Mouse (Mus musculus): ENCODE measurements around the gene Cd59b. TPM values are rescaled to one million over a fixed set of nuclear protein-coding genes. Genes with fewer than 3 reads are reported as not detected.
"Not testable (repeated sequence)": the region's sequence is repeated elsewhere in the genome, so short reads cannot be mapped to it uniquely, and the experiment has no call there.

The Cd59b gene
- polyA plus RNA-seq, 1 experiment from 2014 or later, result 3.0 TPM

- Histone ChIP-seq H3K27ac (replicated peaks in 1 of 2; ENCODE audit: control insufficient read depth in 1 of 2, insufficient read depth in 1 of 2, low read depth in 2 of 2, low read length in 2 of 2) (no peak overlapping the region), H3K36me3 (ENCODE audit: control insufficient read depth, insufficient read depth, low read length) (no peaks in the 10 kb centered on the region), H3K27me3 (ENCODE audit: control insufficient read depth, insufficient read depth, low read length) (no peaks in the 10 kb centered on the region), H3K4me3 (ENCODE audit: control insufficient read depth in 1 of 2, insufficient read depth in 1 of 2, low read depth in 1 of 2, low read length in 2 of 2) (no peak overlapping the region), H3K9me3 (ENCODE audit: control insufficient read depth, low read length) (no peaks in the 10 kb centered on the region), H3K4me2 (ENCODE audit: low read length) (no peak overlapping the region), H3K9ac (ENCODE audit: low read length) (no peak overlapping the region), H3K4me1 (ENCODE audit: control insufficient read depth in 2 of 2, insufficient read depth in 2 of 2, low read length in 2 of 2) (peaks cover 0 to 5% of the 10 kb centered on the region in 2 experiments; a peak in 2 of 4 replicates)
- WGBS, result 81% methylated on average over 2 of the region's 2 CpGs
- ATAC-seq (ENCODE audit: insufficient number of reproducible peaks, insufficient read depth, low FRiP score, low read depth), result no peak
These were observed 23.7 kb downstream of the Cd59b start for GRCm38 (mm10) chr2:104093305-104093704.

- Histone ChIP-seq H3K36me3 (ENCODE audit: control insufficient read depth, insufficient read depth, low read length) (no peaks in the 10 kb centered on the region), H3K27ac (replicated peaks in 1 of 2; ENCODE audit: control insufficient read depth in 1 of 2, insufficient read depth in 1 of 2, low read depth in 2 of 2, low read length in 2 of 2) (peak within 1 kb of the TSS; percentile 87 to 97), H3K9ac (ENCODE audit: low read length) (peak within 1 kb of the TSS; percentile 74), H3K27me3 (ENCODE audit: control insufficient read depth, insufficient read depth, low read length) (no peaks in the 10 kb centered on the region), H3K9me3 (ENCODE audit: control insufficient read depth, low read length) (no peaks in the 10 kb centered on the region), H3K4me2 (ENCODE audit: low read length) (peak within 1 kb of the TSS; percentile 62), H3K4me1 (ENCODE audit: control insufficient read depth in 2 of 2, insufficient read depth in 2 of 2, low read length in 2 of 2) (peaks cover 2 to 13% of the 10 kb centered on the region in 2 experiments; a peak in 3 of 4 replicates), H3K4me3 (ENCODE audit: control insufficient read depth in 1 of 2, insufficient read depth in 1 of 2, low read depth in 1 of 2, low read length in 2 of 2) (peak within 1 kb of the TSS; percentile 45 to 67)
- ATAC-seq (ENCODE audit: insufficient number of reproducible peaks, insufficient read depth, low FRiP score, low read depth), result peak; percentile 91
- 1% methylated on average over 15 of the region's 15 CpGs for WGBS
These were observed 26.1 kb downstream of the Cd59b start, which contains the start of gene Cd59a for GRCm38 (mm10) chr2:104095741-104096213. Cd59a (plus strand) TSS chr2:104095801.

- no peaks in the 10 kb centered on the region for H3K27me3 ChIP-seq (ENCODE audit: control insufficient read depth, insufficient read depth, low read length)
- peaks cover 2 to 13% of the 10 kb centered on the region in 2 experiments; a peak in 3 of 4 replicates for H3K4me1 ChIP-seq (ENCODE audit: control insufficient read depth in 2 of 2, insufficient read depth in 2 of 2, low read length in 2 of 2)
- peak overlapping the region; percentile 62 for H3K4me2 ChIP-seq (ENCODE audit: low read length)
- no peaks in the 10 kb centered on the region for H3K9me3 ChIP-seq (ENCODE audit: control insufficient read depth, low read length)
- H3K36me3 ChIP-seq (ENCODE audit: control insufficient read depth, insufficient read depth, low read length), result no peaks in the 10 kb centered on the region
- ATAC-seq (ENCODE audit: insufficient number of reproducible peaks, insufficient read depth, low FRiP score, low read depth), result no peak
- H3K4me3 ChIP-seq (ENCODE audit: control insufficient read depth in 1 of 2, insufficient read depth in 1 of 2, low read depth in 1 of 2, low read length in 2 of 2), result peak overlapping the region; percentile 45 to 67
- WGBS, result 15% methylated on average over 10 of the region's 10 CpGs
- peak overlapping the region; percentile 74 for H3K9ac ChIP-seq (ENCODE audit: low read length)
- peak overlapping the region; percentile 87 to 97 for H3K27ac ChIP-seq (replicated peaks in 1 of 2; ENCODE audit: control insufficient read depth in 1 of 2, insufficient read depth in 1 of 2, low read depth in 2 of 2, low read length in 2 of 2)
These were observed 26.6 kb downstream of the Cd59b start for GRCm38 (mm10) chr2:104096256-104096655.

GRCm38 (mm10) chr2:104096796-104097195 lies 27.1 kb downstream of the Cd59b start:
- not testable (repeated sequence) for ATAC-seq (ENCODE audit: insufficient number of reproducible peaks, insufficient read depth, low FRiP score, low read depth); H3K36me3 ChIP-seq (ENCODE audit: control insufficient read depth, insufficient read depth, low read length); H3K27me3 ChIP-seq (ENCODE audit: control insufficient read depth, insufficient read depth, low read length); H3K9me3 ChIP-seq (ENCODE audit: control insufficient read depth, low read length)
- Histone ChIP-seq H3K27ac (replicated peaks in 1 of 2; ENCODE audit: control insufficient read depth in 1 of 2, insufficient read depth in 1 of 2, low read depth in 2 of 2, low read length in 2 of 2) (peak overlapping the region; percentile 87 to 97; a peak in 3 of 4 replicates), H3K4me1 (ENCODE audit: control insufficient read depth in 2 of 2, insufficient read depth in 2 of 2, low read length in 2 of 2) (peaks cover 2 to 13% of the 10 kb centered on the region in 2 experiments; a peak in 3 of 4 replicates), H3K9ac (ENCODE audit: low read length) (peak overlapping the region; percentile 74), H3K4me2 (ENCODE audit: low read length) (peak overlapping the region; percentile 62), H3K4me3 (ENCODE audit: control insufficient read depth in 1 of 2, insufficient read depth in 1 of 2, low read depth in 1 of 2, low read length in 2 of 2) (peak overlapping the region in 1 of 2 experiments; percentile 45; a peak in 2 of 4 replicates)
- 40% methylated on average over 1 of the region's 1 CpGs for WGBS

GRCm38 (mm10) chr2:104097396-104097795 lies 27.7 kb downstream of the Cd59b start:
- not testable (repeated sequence) for H3K9me3 ChIP-seq (ENCODE audit: control insufficient read depth, low read length); H3K36me3 ChIP-seq (ENCODE audit: control insufficient read depth, insufficient read depth, low read length); ATAC-seq (ENCODE audit: insufficient number of reproducible peaks, insufficient read depth, low FRiP score, low read depth); H3K9ac ChIP-seq (ENCODE audit: low read length); H3K27me3 ChIP-seq (ENCODE audit: control insufficient read depth, insufficient read depth, low read length)
- H3K4me2 ChIP-seq (ENCODE audit: low read length), result peak overlapping the region; percentile 62
- H3K4me1 ChIP-seq (ENCODE audit: control insufficient read depth in 2 of 2, insufficient read depth in 2 of 2, low read length in 2 of 2), result peaks cover 3 to 15% of the 10 kb centered on the region in 2 experiments
- 0 out of 4 replicates have a peak overlapping the region, but pooled peaks of 1 of the 2 experiments have one; percentile 45 for H3K4me3 ChIP-seq (ENCODE audit: control insufficient read depth in 1 of 2, insufficient read depth in 1 of 2, low read depth in 1 of 2, low read length in 2 of 2)
- H3K27ac ChIP-seq (replicated peaks in 1 of 2; ENCODE audit: control insufficient read depth in 1 of 2, insufficient read depth in 1 of 2, low read depth in 2 of 2, low read length in 2 of 2), result 0 out of 4 replicates have a peak overlapping the region, but pooled peaks of 1 of the 2 experiments have one; percentile 24
- 91% methylated on average over 4 of the region's 4 CpGs for WGBS

- 1% methylated on average over 3 of the region's 3 CpGs for WGBS
- Histone ChIP-seq H3K27ac (replicated peaks in 1 of 2; ENCODE audit: control insufficient read depth in 1 of 2, insufficient read depth in 1 of 2, low read depth in 2 of 2, low read length in 2 of 2) (peak overlapping the region; percentile 14 to 62; a peak in 3 of 4 replicates), H3K4me2 (ENCODE audit: low read length) (peak overlapping the region; percentile 34)
These were observed 29.0 kb downstream of the Cd59b start for GRCm38 (mm10) chr2:104098529-104099230.

GRCm38 (mm10) chr2:104099231-104099585 lies 29.6 kb downstream of the Cd59b start:
- Histone ChIP-seq H3K27me3 (ENCODE audit: control insufficient read depth, insufficient read depth, low read length) (no peaks in the 10 kb centered on the region), H3K27ac (replicated peaks in 1 of 2; ENCODE audit: control insufficient read depth in 1 of 2, insufficient read depth in 1 of 2, low read depth in 2 of 2, low read length in 2 of 2) (peak overlapping the region; percentile 12 to 62; a peak in 3 of 4 replicates), H3K9ac (ENCODE audit: low read length) (no peak overlapping the region), H3K9me3 (ENCODE audit: control insufficient read depth, low read length) (no peaks in the 10 kb centered on the region), H3K36me3 (ENCODE audit: control insufficient read depth, insufficient read depth, low read length) (0 out of 2 replicates have a peak, but pooled peaks cover under 1% of the 10 kb centered on the region), H3K4me2 (ENCODE audit: low read length) (peak overlapping the region; percentile 34), H3K4me3 (ENCODE audit: control insufficient read depth in 1 of 2, insufficient read depth in 1 of 2, low read depth in 1 of 2, low read length in 2 of 2) (no peak overlapping the region), H3K4me1 (ENCODE audit: control insufficient read depth in 2 of 2, insufficient read depth in 2 of 2, low read length in 2 of 2) (peaks cover 7 to 27% of the 10 kb centered on the region in 2 experiments)
- ATAC-seq (ENCODE audit: insufficient number of reproducible peaks, insufficient read depth, low FRiP score, low read depth), result no peak
- 93% methylated on average over 2 of the region's 2 CpGs for WGBS

More at GRCm38 (mm10) chr2:104098529-104099230, 29.0 kb downstream of the Cd59b start:
- ATAC-seq (ENCODE audit: insufficient number of reproducible peaks, insufficient read depth, low FRiP score, low read depth), result peak; percentile 25; the same call in 1 of the 2 replicates
- no peaks in the 10 kb centered on the region for H3K36me3 ChIP-seq (ENCODE audit: control insufficient read depth, insufficient read depth, low read length)
- H3K4me1 ChIP-seq (ENCODE audit: control insufficient read depth in 2 of 2, insufficient read depth in 2 of 2, low read length in 2 of 2), result peaks cover 7 to 27% of the 10 kb centered on the region in 2 experiments
- no peak overlapping the region for H3K4me3 ChIP-seq (ENCODE audit: control insufficient read depth in 1 of 2, insufficient read depth in 1 of 2, low read depth in 1 of 2, low read length in 2 of 2)
- no peaks in the 10 kb centered on the region for H3K27me3 ChIP-seq (ENCODE audit: control insufficient read depth, insufficient read depth, low read length)
- no peak overlapping the region for H3K9ac ChIP-seq (ENCODE audit: low read length)
- no peaks in the 10 kb centered on the region for H3K9me3 ChIP-seq (ENCODE audit: control insufficient read depth, low read length)

All from heart, embryonic 14.5 days (tissue).